Mouse (Mus musculus): ENCODE measurements around the gene Crabp2. TPM values are rescaled to one million over a fixed set of nuclear protein-coding genes. Genes with fewer than 3 reads are reported as not detected.

The Crabp2 gene
- polyA plus RNA-seq, 1 experiment from 2014 or later, result 29.4 TPM

DNA sequence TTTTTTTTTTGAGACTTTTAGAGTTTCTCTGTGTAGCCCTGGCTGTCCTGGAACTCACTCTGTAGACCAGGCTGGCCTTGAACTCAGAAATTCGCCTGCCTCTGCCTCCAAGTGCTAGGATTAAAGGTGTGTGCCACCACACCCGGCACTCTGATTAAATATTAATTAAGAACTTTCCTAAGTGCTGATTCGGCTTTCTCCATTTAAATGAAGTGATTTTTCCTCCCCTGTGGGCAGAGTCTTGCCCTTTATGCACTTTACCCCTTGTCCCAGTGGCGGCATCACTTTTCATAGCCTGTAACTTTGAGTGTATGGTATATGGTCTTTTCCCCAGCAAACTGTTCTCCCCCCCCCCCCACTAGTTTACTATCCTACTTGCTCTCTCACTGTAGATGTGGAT, 13.3 kb upstream of the Crabp2 start:
- H3K9me3 ChIP-seq (replicated peaks; ENCODE audit: control insufficient read depth, low read length), result no peaks in the 10 kb centered on the region
- H3K27me3 ChIP-seq (ENCODE audit: control insufficient read depth, insufficient read depth, low read length), result no peaks in the 10 kb centered on the region
- H3K36me3 ChIP-seq (ENCODE audit: control insufficient read depth, insufficient read depth, low read length), result peaks cover 21% of the 10 kb centered on the region; the same call in 1 of the 2 replicates
- H3K27ac ChIP-seq (ENCODE audit: low read length), result no peak overlapping the region
- H3K4me1 ChIP-seq (ENCODE audit: control insufficient read depth, insufficient read depth, low read length), result peaks cover 13% of the 10 kb centered on the region
- WGBS, result 76% methylated on average over 4 of the region's 4 CpGs
- no peak overlapping the region for H3K9ac ChIP-seq (ENCODE audit: low read length)
- H3K4me2 ChIP-seq (ENCODE audit: low read depth, low read length), result no peak overlapping the region
- no peak for ATAC-seq (ENCODE audit: insufficient read depth, low FRiP score)
- H3K4me3 ChIP-seq (replicated peaks; ENCODE audit: low read length), result no peak overlapping the region

DNA sequence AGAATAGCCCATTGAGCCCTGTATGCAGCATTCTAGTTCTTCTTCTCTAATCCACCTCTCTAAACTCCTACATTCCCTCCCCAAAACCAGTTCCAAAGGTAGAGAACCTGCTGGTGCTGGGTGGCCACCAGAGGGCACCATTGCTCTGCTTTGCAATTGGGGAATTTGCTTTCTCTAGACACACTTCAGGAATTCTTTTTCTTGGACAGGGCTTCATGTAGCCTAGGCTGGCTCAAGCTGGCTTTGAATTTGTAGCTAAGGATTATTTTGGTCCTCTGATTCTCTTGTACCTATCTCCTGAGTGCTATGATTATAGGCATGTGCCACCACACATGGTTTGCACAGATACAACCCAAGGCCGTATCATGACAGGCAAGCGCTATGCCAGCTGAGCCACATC, 12.7 kb upstream of the Crabp2 start:
- H3K36me3 ChIP-seq (ENCODE audit: control insufficient read depth, insufficient read depth, low read length), result peaks cover 24% of the 10 kb centered on the region; the same call in 1 of the 2 replicates
- WGBS, result 98% methylated on average over 2 of the region's 2 CpGs

DNA sequence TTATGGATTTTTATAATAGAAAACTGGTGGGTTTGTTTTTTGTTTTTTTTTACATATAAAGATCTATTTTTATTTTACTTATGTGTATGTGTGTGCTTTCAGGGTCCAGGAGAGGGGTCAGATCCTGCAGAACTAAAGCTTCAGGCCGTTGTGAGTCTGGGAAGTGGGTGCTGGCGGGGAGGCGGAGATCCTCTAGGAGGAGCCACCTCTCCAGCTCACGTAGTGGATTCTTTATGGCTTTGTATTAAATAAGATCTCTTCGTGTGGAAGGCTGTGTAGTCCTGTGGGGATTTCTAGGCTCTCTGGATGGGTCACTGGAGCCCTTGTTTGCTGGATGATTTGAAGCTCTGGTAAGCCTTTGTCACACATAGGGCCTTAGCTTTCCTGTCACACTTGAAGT, 7.9 kb upstream of the Crabp2 start:
- Histone ChIP-seq H3K4me2 (ENCODE audit: low read depth, low read length) (no peak overlapping the region), H3K9ac (ENCODE audit: low read length) (no peak overlapping the region), H3K27me3 (ENCODE audit: control insufficient read depth, insufficient read depth, low read length) (no peaks in the 10 kb centered on the region), H3K9me3 (replicated peaks; ENCODE audit: control insufficient read depth, low read length) (no peaks in the 10 kb centered on the region), H3K4me1 (ENCODE audit: control insufficient read depth, insufficient read depth, low read length) (no peaks in the 10 kb centered on the region; the same call in 1 of the 2 replicates), H3K36me3 (ENCODE audit: control insufficient read depth, insufficient read depth, low read length) (peaks cover 22% of the 10 kb centered on the region), H3K27ac (ENCODE audit: low read length) (no peak overlapping the region), H3K4me3 (replicated peaks; ENCODE audit: low read length) (no peak overlapping the region)
- WGBS, result 60% methylated on average over 5 of the region's 5 CpGs
- ATAC-seq (ENCODE audit: insufficient read depth, low FRiP score), result no peak

More for the DNA sequence above, 12.7 kb upstream of the Crabp2 start:
- Histone ChIP-seq H3K4me1 (ENCODE audit: control insufficient read depth, insufficient read depth, low read length) (peaks cover 13% of the 10 kb centered on the region), H3K27me3 (ENCODE audit: control insufficient read depth, insufficient read depth, low read length) (no peaks in the 10 kb centered on the region), H3K4me3 (replicated peaks; ENCODE audit: low read length) (no peak overlapping the region), H3K4me2 (ENCODE audit: low read depth, low read length) (no peak overlapping the region), H3K27ac (ENCODE audit: low read length) (no peak overlapping the region), H3K9me3 (replicated peaks; ENCODE audit: control insufficient read depth, low read length) (no peaks in the 10 kb centered on the region), H3K9ac (ENCODE audit: low read length) (no peak overlapping the region)
- ATAC-seq (ENCODE audit: insufficient read depth, low FRiP score), result peak; percentile 45; the same call in 1 of the 2 replicates

DNA sequence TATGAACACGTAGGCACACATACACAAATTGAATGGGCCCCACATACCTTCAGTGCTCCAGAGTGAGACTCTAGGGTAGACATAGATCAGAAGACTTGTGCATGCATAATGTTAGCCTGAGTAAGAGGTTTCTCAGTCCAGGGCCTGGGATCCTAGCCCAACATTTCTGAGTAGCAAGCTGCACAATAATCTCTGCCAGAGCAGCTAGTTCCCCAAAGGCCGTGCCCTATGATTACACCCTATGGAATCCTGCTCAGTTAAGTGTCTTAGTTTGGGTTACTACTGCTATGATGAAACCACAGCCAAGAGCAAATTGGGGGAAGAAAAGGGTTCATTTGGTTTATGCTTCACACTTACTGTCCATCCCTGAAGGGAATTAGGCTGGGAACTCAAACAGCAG, 6.0 kb upstream of the Crabp2 start:
- peaks cover 22% of the 10 kb centered on the region for H3K36me3 ChIP-seq (ENCODE audit: control insufficient read depth, insufficient read depth, low read length)
- H3K27ac ChIP-seq (ENCODE audit: low read length), result no peak overlapping the region
- H3K9ac ChIP-seq (ENCODE audit: low read length), result no peak overlapping the region
- no peak for ATAC-seq (ENCODE audit: insufficient read depth, low FRiP score)
- no peak overlapping the region for H3K4me2 ChIP-seq (ENCODE audit: low read depth, low read length)
- WGBS, result 85% methylated on average over 2 of the region's 2 CpGs
- H3K27me3 ChIP-seq (ENCODE audit: control insufficient read depth, insufficient read depth, low read length), result no peaks in the 10 kb centered on the region
- H3K4me1 ChIP-seq (ENCODE audit: control insufficient read depth, insufficient read depth, low read length), result peaks cover 6% of the 10 kb centered on the region
- no peaks in the 10 kb centered on the region for H3K9me3 ChIP-seq (replicated peaks; ENCODE audit: control insufficient read depth, low read length)
- H3K4me3 ChIP-seq (replicated peaks; ENCODE audit: low read length), result no peak overlapping the region

DNA sequence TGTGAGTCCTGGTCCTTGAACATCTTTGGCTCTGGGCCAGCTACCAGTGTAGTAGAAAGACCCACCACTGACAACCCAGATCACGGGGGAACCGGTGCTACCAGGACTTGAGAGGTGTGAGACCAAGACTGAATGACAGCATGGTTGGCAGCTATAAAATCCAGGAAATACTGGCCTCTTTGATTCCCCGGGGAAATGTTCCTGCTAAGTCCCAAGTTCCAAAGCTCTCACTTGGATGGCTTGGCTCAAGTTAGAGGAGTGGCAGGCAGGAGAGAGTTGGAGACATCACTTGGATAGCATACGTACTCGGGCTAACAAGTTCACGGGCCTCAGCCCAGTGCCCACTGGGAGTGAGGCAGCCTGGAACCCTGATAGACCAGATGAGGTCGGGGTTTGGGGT, 4.9 kb upstream of the Crabp2 start:
- H3K4me3 ChIP-seq (replicated peaks; ENCODE audit: low read length), result no peak overlapping the region
- no peaks in the 10 kb centered on the region; the same call in 1 of the 2 replicates for H3K27me3 ChIP-seq (ENCODE audit: control insufficient read depth, insufficient read depth, low read length)
- peaks cover 18% of the 10 kb centered on the region for H3K36me3 ChIP-seq (ENCODE audit: control insufficient read depth, insufficient read depth, low read length)
- H3K4me2 ChIP-seq (ENCODE audit: low read depth, low read length), result no peak overlapping the region
- H3K9me3 ChIP-seq (replicated peaks; ENCODE audit: control insufficient read depth, low read length), result no peaks in the 10 kb centered on the region
- H3K4me1 ChIP-seq (ENCODE audit: control insufficient read depth, insufficient read depth, low read length), result peaks cover 17% of the 10 kb centered on the region
- WGBS, result 81% methylated on average over 7 of the region's 7 CpGs
- H3K27ac ChIP-seq (ENCODE audit: low read length), result no peak overlapping the region
- no peak for ATAC-seq (ENCODE audit: insufficient read depth, low FRiP score)
- H3K9ac ChIP-seq (ENCODE audit: low read length), result no peak overlapping the region

DNA sequence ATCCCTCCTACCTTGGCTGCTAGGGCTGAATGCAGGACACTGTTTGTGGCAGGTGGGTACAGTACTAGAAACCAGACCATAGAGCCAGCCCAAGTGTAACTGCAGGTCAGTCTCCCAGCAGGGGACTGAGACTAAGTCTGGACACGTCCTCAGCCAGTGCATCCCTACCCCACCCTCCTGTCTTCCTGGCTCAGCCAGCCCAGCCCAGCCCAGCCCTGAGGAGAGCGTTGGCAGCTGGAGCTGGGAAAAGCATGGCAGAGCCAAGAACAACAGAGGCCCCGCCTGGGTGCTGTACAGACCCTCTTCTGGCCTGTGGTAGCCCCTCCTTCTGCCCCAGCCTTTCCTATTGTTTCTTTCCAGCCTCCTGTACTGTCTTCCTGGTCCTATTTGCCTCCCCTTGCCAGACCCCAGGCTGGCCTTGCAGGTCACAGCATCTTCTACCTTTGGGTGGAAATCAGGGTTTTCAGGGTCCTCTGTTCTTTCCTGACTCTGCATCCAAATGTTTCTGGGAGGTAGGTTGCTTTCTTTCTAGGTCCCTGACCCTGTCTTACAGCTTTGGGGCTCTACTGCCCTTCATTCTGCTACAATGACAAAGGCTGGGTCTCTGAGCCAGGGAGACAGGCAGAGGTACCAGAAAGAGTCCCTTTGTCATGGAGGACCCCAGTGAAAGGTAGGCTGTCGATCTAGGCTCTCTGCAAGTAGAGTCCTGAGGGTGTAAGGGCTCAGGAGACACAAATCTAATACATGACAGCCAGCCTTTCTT, 3.4 kb upstream of the Crabp2 start:
- peak; percentile 56; the same call in 1 of the 2 replicates for ATAC-seq (ENCODE audit: insufficient read depth, low FRiP score)
- H3K4me3 ChIP-seq (replicated peaks; ENCODE audit: low read length), result no peak overlapping the region
- peaks cover 11% of the 10 kb centered on the region; the same call in 1 of the 2 replicates for H3K36me3 ChIP-seq (ENCODE audit: control insufficient read depth, insufficient read depth, low read length)
- peak overlapping the region; percentile 46; the same call in 1 of the 2 replicates for H3K9ac ChIP-seq (ENCODE audit: low read length)
- H3K9me3 ChIP-seq (replicated peaks; ENCODE audit: control insufficient read depth, low read length), result no peaks in the 10 kb centered on the region
- no peaks in the 10 kb centered on the region; the same call in 1 of the 2 replicates for H3K27me3 ChIP-seq (ENCODE audit: control insufficient read depth, insufficient read depth, low read length)
- peaks cover 26% of the 10 kb centered on the region for H3K4me1 ChIP-seq (ENCODE audit: control insufficient read depth, insufficient read depth, low read length)
- WGBS, result 23% methylated on average over 4 of the region's 4 CpGs
- H3K4me2 ChIP-seq (ENCODE audit: low read depth, low read length), result no peak overlapping the region
- H3K27ac ChIP-seq (ENCODE audit: low read length), result no peak overlapping the region; the same call in 1 of the 2 replicates

DNA sequence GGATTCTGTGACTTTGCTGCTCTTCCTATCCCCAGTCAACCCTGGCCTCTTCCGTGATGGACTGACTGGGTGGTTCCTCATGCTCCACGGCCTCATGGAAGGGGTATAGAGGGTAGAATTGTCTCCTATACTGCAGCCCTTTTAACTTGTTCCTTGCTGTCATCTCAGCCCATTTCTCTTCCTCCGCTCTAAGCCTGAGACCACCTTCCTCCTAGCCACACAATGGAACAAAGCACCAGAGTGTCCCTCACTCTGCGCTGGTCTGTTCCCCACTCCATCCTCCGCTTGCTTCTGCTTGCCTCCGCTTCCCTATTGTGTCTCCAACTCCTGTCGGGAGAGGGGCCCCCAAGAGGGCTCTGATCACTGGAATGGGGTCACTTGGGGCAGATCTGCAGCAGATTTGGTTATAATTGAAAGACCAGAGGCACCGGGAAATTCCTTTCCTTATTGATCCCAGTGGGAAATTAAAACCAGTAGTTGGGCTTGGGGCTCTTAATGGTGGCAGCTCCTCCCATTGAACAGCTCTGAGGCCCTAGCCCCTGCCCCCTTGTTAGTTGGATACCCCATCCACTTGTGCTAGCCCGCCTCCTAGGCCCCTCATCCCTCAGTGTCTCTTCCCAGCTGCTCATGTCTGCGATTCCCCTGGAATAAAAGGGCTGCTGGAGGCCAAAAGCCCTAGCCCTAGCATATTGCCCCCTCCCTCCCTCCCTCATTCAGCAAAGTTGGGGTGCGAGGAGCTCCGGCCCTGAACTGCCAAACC, 2.5 kb upstream of the Crabp2 start:
- no peak overlapping the region for H3K27ac ChIP-seq (ENCODE audit: low read length)
- H3K27me3 ChIP-seq (ENCODE audit: control insufficient read depth, insufficient read depth, low read length), result no peaks in the 10 kb centered on the region; the same call in 1 of the 2 replicates
- no peak overlapping the region for H3K9ac ChIP-seq (ENCODE audit: low read length)
- peaks cover 30% of the 10 kb centered on the region for H3K4me1 ChIP-seq (ENCODE audit: control insufficient read depth, insufficient read depth, low read length)
- no peak for ATAC-seq (ENCODE audit: insufficient read depth, low FRiP score)
- peaks cover 7% of the 10 kb centered on the region; the same call in 1 of the 2 replicates for H3K36me3 ChIP-seq (ENCODE audit: control insufficient read depth, insufficient read depth, low read length)
- no peak overlapping the region for H3K4me3 ChIP-seq (replicated peaks; ENCODE audit: low read length)
- H3K9me3 ChIP-seq (replicated peaks; ENCODE audit: control insufficient read depth, low read length), result no peaks in the 10 kb centered on the region
- WGBS, result 38% methylated on average over 12 of the region's 12 CpGs
- no peak overlapping the region for H3K4me2 ChIP-seq (ENCODE audit: low read depth, low read length)

DNA sequence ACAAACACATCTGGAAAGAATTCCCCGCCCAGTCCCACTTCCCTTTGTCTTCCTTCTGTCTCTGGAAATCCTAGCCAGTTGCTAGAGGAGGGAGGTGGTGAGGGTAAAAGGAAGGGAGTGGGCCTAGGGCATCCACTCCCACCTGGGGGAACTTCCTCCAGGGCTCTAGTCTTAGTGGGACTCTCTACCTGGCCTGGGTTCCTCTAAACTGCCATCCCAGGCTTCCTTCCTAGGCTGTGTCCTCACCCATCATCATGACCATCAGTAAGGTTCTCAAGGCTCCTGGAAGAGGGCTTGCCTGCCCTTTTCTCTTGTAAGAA, 2.0 kb upstream of the Crabp2 start:
- H3K4me1 ChIP-seq (ENCODE audit: control insufficient read depth, insufficient read depth, low read length), result peaks cover 30% of the 10 kb centered on the region
- H3K9ac ChIP-seq (ENCODE audit: low read length), result no peak overlapping the region
- no peak overlapping the region for H3K4me3 ChIP-seq (replicated peaks; ENCODE audit: low read length)
- H3K27me3 ChIP-seq (ENCODE audit: control insufficient read depth, insufficient read depth, low read length), result no peaks in the 10 kb centered on the region; the same call in 1 of the 2 replicates
- H3K36me3 ChIP-seq (ENCODE audit: control insufficient read depth, insufficient read depth, low read length), result 0 out of 2 replicates have a peak, but pooled peaks cover 3% of the 10 kb centered on the region
- no peaks in the 10 kb centered on the region for H3K9me3 ChIP-seq (replicated peaks; ENCODE audit: control insufficient read depth, low read length)
- ATAC-seq (ENCODE audit: insufficient read depth, low FRiP score), result no peak
- 47% methylated on average over 1 of the region's 1 CpGs for WGBS
- no peak overlapping the region for H3K4me2 ChIP-seq (ENCODE audit: low read depth, low read length)
- no peak overlapping the region for H3K27ac ChIP-seq (ENCODE audit: low read length)
